Mouse (Mus musculus): ENCODE data around the gene Ism1. TPM values are rescaled to one million over a fixed set of nuclear protein-coding genes. Genes with fewer than 3 reads are reported as not detected.

Ism1 gene
- total and polyA plus RNA-seq, 3 experiments = 0.91 to 1.5 (median 1.0) TPM

GRCm38 (mm10) chr2:139729377-139729776 is 51.4 kb downstream of the Ism1 start:
- no peak overlapping the region for H3K9ac ChIP-seq (ENCODE audit: low read depth, low read length)
- H3K27ac ChIP-seq = no peak overlapping the region
- DNase-seq = no peak
- 69% methylated on average over 5 of the region's 5 CpGs for WGBS
- H3K27me3 ChIP-seq (ENCODE audit: control insufficient read depth, insufficient read depth, low read length) = no peaks in the 10 kb centered on the region
- no peaks in the 10 kb centered on the region for H3K36me3 ChIP-seq (ENCODE audit: control insufficient read depth, insufficient read depth, low read length)
- H3K4me1 ChIP-seq (ENCODE audit: control insufficient read depth, insufficient read depth, low read length) = no peaks in the 10 kb centered on the region
- TF ChIP-seq POLR2A (IDR thresholded peaks at IDR 0.05; ENCODE audit: insufficient read depth, low read depth, low read length) = no peak
- no peak for TF ChIP-seq CTCF (IDR thresholded peaks at IDR 0.05)
- no peak for TF ChIP-seq EP300 (IDR thresholded peaks at IDR 0.05; ENCODE audit: insufficient read depth, low read depth, low read length)
- H3K4me3 ChIP-seq = no peak overlapping the region
- no peaks in the 10 kb centered on the region for H3K79me2 ChIP-seq (replicated peaks; ENCODE audit: control insufficient read depth, insufficient read depth, low read length)
- intact Hi-C loops (cut with DNase I) = no loop called here

DNA sequence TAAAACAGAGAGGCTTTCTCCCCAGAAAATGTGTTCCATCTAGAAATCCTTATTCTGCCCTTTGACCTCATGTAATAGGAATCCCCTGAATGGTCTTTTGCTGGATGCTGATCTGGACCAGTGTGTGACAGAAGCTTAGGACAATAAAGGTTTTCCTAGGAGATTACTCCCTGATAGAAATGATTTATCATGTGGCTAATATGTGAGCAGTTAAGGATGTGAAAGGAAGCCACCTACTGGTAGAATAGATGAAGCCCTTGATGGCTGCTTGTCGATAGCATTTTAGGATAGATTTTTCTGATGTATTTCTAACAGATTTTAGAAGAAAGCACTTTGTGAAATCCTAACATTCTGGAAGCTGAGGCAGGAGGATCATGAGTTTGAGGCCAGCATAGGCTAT is 64.4 kb downstream of the Ism1 start:
- TF ChIP-seq CTCF (IDR thresholded peaks at IDR 0.05) (peak; percentile 56), POLR2A (IDR thresholded peaks at IDR 0.05; ENCODE audit: insufficient read depth, low read depth, low read length) (no peak)
- H3K79me2 ChIP-seq (replicated peaks; ENCODE audit: control insufficient read depth, insufficient read depth, low read length) = no peaks in the 10 kb centered on the region
- no peak overlapping the region for H3K27ac ChIP-seq
- 68% methylated on average over 1 of the region's 1 CpGs for WGBS
- H3K27me3 ChIP-seq (ENCODE audit: control insufficient read depth, insufficient read depth, low read length) = 0 out of 2 replicates have a peak, but pooled peaks cover 1% of the 10 kb centered on the region
- H3K4me1 ChIP-seq (ENCODE audit: control insufficient read depth, insufficient read depth, low read length) = no peaks in the 10 kb centered on the region
- no peaks in the 10 kb centered on the region for H3K36me3 ChIP-seq (ENCODE audit: control insufficient read depth, insufficient read depth, low read length)
- intact Hi-C loops (cut with DNase I) = no loop called here
- H3K4me3 ChIP-seq = no peak overlapping the region
- no peak for DNase-seq
- no peak overlapping the region for H3K9ac ChIP-seq (ENCODE audit: low read depth, low read length)

DNA sequence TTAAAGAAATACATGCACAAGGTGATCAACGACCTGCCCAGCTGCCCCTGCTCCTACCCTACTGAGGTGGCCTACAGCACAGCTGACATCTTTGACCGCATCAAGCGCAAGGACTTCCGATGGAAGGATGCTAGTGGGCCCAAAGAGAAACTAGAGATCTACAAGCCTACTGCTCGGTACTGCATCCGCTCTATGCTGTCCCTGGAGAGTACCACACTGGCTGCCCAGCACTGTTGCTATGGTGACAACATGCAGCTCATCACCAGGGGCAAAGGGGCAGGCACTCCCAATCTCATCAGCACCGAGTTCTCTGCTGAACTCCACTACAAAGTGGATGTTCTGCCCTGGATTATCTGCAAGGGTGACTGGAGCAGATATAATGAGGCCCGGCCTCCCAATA is 79.0 kb downstream of the Ism1 start:
- no peaks in the 10 kb centered on the region for H3K36me3 ChIP-seq (ENCODE audit: control insufficient read depth, insufficient read depth, low read length)
- H3K4me1 ChIP-seq (ENCODE audit: control insufficient read depth, insufficient read depth, low read length) = no peaks in the 10 kb centered on the region
- no peaks in the 10 kb centered on the region for H3K79me2 ChIP-seq (replicated peaks; ENCODE audit: control insufficient read depth, insufficient read depth, low read length)
- no peak overlapping the region for H3K9ac ChIP-seq (ENCODE audit: low read depth, low read length)
- 79% methylated on average over 8 of the region's 8 CpGs for WGBS
- no peak for DNase-seq
- intact Hi-C loops (cut with DNase I) = no loop called here
- H3K27me3 ChIP-seq (ENCODE audit: control insufficient read depth, insufficient read depth, low read length) = no peaks in the 10 kb centered on the region
- H3K4me3 ChIP-seq = no peak overlapping the region
- no peak for TF ChIP-seq EP300 (IDR thresholded peaks at IDR 0.05; ENCODE audit: insufficient read depth, low read depth, low read length)
- TF ChIP-seq POLR2A (IDR thresholded peaks at IDR 0.05; ENCODE audit: insufficient read depth, low read depth, low read length) = no peak
- no peak for TF ChIP-seq CTCF (IDR thresholded peaks at IDR 0.05)
- H3K27ac ChIP-seq = no peak overlapping the region

DNA sequence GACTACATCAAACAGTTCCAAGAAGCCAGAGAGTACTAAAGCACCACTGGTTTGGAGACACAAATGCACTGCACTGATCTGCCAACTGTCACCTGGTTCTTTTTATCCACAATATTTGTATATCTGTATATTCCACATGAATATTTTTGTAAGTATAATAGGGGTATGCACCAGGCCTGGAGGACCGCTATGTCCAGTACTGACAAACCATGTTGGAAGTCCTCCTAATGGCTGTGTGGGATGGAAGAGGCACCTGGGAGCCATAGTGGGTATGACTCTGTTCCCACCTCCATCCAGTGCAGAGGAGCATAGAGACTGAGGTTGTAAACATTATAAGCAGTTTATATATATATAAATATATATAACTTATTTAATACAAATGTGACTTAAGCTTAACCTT is 79.5 kb downstream of the Ism1 start:
- TF ChIP-seq POLR2A (IDR thresholded peaks at IDR 0.05; ENCODE audit: insufficient read depth, low read depth, low read length) (no peak), EP300 (IDR thresholded peaks at IDR 0.05; ENCODE audit: insufficient read depth, low read depth, low read length) (no peak), CTCF (IDR thresholded peaks at IDR 0.05) (no peak)
- Histone ChIP-seq H3K4me3 (no peak overlapping the region), H3K27me3 (ENCODE audit: control insufficient read depth, insufficient read depth, low read length) (no peaks in the 10 kb centered on the region), H3K79me2 (replicated peaks; ENCODE audit: control insufficient read depth, insufficient read depth, low read length) (no peaks in the 10 kb centered on the region), H3K27ac (no peak overlapping the region), H3K36me3 (ENCODE audit: control insufficient read depth, insufficient read depth, low read length) (no peaks in the 10 kb centered on the region), H3K4me1 (ENCODE audit: control insufficient read depth, insufficient read depth, low read length) (no peaks in the 10 kb centered on the region), H3K9ac (ENCODE audit: low read depth, low read length) (no peak overlapping the region)
- no peak for DNase-seq
- 100% methylated on average over 1 of the region's 1 CpGs for WGBS
- intact Hi-C loops (cut with DNase I) = no loop called here

- WGBS = 37% methylated on average over 5 of the region's 5 CpGs
These were observed 86.4 kb downstream of the Ism1 start for GRCm38 (mm10) chr2:139764355-139764754.

GRCm38 (mm10) chr2:139774949-139775570 is 97.1 kb downstream of the Ism1 start:
- Histone ChIP-seq H3K4me3 (no peak overlapping the region), H3K79me2 (replicated peaks; ENCODE audit: control insufficient read depth, insufficient read depth, low read length) (no peaks in the 10 kb centered on the region), H3K4me1 (ENCODE audit: control insufficient read depth, insufficient read depth, low read length) (no peaks in the 10 kb centered on the region), H3K27me3 (ENCODE audit: control insufficient read depth, insufficient read depth, low read length) (no peaks in the 10 kb centered on the region), H3K36me3 (ENCODE audit: control insufficient read depth, insufficient read depth, low read length) (no peaks in the 10 kb centered on the region), H3K9ac (ENCODE audit: low read depth, low read length) (no peak overlapping the region), H3K27ac (no peak overlapping the region)
- TF ChIP-seq EP300 (IDR thresholded peaks at IDR 0.05; ENCODE audit: insufficient read depth, low read depth, low read length) (no peak), POLR2A (IDR thresholded peaks at IDR 0.05; ENCODE audit: insufficient read depth, low read depth, low read length) (no peak), CTCF (IDR thresholded peaks at IDR 0.05) (no peak)
- DNase-seq = no peak
- intact Hi-C loops (cut with DNase I) = loop anchor here (5.0 kb wide), 1 partner anchor 192 kb away; no protein-coding TSS in a partner anchor
- 84% methylated on average over 8 of the region's 8 CpGs for WGBS

More at GRCm38 (mm10) chr2:139764355-139764754, 86.4 kb downstream of the Ism1 start:
- DNase-seq = no peak
- TF ChIP-seq EP300 (IDR thresholded peaks at IDR 0.05; ENCODE audit: insufficient read depth, low read depth, low read length) (no peak), POLR2A (IDR thresholded peaks at IDR 0.05; ENCODE audit: insufficient read depth, low read depth, low read length) (no peak), CTCF (IDR thresholded peaks at IDR 0.05) (no peak)
- intact Hi-C loops (cut with DNase I) = no loop called here
- Histone ChIP-seq H3K4me3 (no peak overlapping the region), H3K9ac (ENCODE audit: low read depth, low read length) (no peak overlapping the region), H3K79me2 (replicated peaks; ENCODE audit: control insufficient read depth, insufficient read depth, low read length) (no peaks in the 10 kb centered on the region), H3K27ac (no peak overlapping the region), H3K27me3 (ENCODE audit: control insufficient read depth, insufficient read depth, low read length) (no peaks in the 10 kb centered on the region), H3K36me3 (ENCODE audit: control insufficient read depth, insufficient read depth, low read length) (no peaks in the 10 kb centered on the region), H3K4me1 (ENCODE audit: control insufficient read depth, insufficient read depth, low read length) (no peaks in the 10 kb centered on the region)

All from heart, adult 2 months (tissue).